Mouse (Mus musculus): ENCODE measurements around the gene Coq7.

- TF ChIP-seq CTCF (IDR thresholded peaks at IDR 0.05; ENCODE audit: insufficient read depth, low read length) (no peak), POLR2A (IDR thresholded peaks at IDR 0.05; ENCODE audit: borderline replicate concordance, extremely low read depth, low read depth, low read length) (no peak)
Observed at GRCm38 (mm10) chr7:118502333-118502732, 30.8 kb downstream of the Coq7 start.
